Mouse (Mus musculus) left cerebral cortex, adult 2 months (tissue): ENCODE data around the gene Chchd1. TPM values are rescaled to one million over a fixed set of nuclear protein-coding genes. Genes with fewer than 3 reads are reported as not detected.
"Not testable (repeated sequence)": the region's sequence is repeated elsewhere in the genome, so short reads cannot be mapped to it uniquely, and the experiment has no call there.

Experiments used
- DNase-seq, 2 experiments: peaks; one replicate each; pipeline ENCODE4 v3.0.0; 2021 to 2022; ENCODE audit warnings: low spot score in 2 of 2, mixed read lengths in 1 of 2; ENCODE audit errors: extremely low spot score in 1 of 2
- H3K27ac ChIP-seq: fragments of 200-600 bp; 2 replicates; pipeline ENCODE4 v1.8.1; 2022
- H3K4me3 ChIP-seq: fragments of 200-600 bp; 2 replicates; pipeline ENCODE4 v1.8.1; 2022
- CTCF ChIP-seq: fragments of 200-600 bp; IDR thresholded peaks from 2 replicates; pipeline ENCODE4 v1.8.1; 2022; ENCODE audit warnings: antibody characterized with exemption, mild to moderate bottlenecking, moderate library complexity
- intact Hi-C: fragments of 180-260 bp; cut with DNase I; formaldehyde crosslinking; loops from one replicate; pipeline ENCODE4 v1.15.1; 2025
- total RNA-seq, 2 experiments: library from RNA; stranded (reverse); gene quantifications; 2 replicates each; pipeline ENCODE4 v1.2.3; 2021

Gene Chchd1
- total RNA-seq, 2 experiments from 2014 or later: 47.3 to 48.1 TPM

DNA sequence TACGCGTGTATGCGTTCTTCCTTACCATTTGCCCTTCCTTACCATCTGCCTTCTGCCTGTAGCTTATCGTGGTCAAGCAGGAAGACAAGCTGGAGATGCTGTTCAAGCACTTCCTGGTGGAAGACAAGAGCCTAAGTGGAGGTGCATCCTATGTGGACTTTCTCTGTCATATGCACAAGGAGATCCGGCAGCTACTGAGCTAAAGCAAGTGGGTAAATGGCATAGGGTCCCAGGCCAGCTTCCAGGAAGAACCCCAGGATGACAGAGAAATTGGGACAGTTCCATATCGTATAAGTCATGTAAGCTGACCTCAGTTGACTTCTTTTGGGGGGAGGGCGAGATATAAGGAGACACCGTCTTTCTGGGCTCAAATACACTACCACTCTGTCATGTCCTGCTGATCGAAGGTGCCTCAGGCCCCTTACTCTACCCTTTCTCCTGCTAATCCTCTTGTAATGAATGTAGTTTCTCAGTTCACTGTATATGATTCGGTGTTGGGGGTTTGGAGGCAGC lies 9.2 kb upstream of the Chchd1 start:
- Histone ChIP-seq H3K27ac (peak overlapping the region; percentile 99; the same call in 1 of the 2 replicates), H3K4me3 (no peak overlapping the region)
- no peak for TF ChIP-seq CTCF
- intact Hi-C loops: no loop called here
- DNase-seq: no peak

DNA sequence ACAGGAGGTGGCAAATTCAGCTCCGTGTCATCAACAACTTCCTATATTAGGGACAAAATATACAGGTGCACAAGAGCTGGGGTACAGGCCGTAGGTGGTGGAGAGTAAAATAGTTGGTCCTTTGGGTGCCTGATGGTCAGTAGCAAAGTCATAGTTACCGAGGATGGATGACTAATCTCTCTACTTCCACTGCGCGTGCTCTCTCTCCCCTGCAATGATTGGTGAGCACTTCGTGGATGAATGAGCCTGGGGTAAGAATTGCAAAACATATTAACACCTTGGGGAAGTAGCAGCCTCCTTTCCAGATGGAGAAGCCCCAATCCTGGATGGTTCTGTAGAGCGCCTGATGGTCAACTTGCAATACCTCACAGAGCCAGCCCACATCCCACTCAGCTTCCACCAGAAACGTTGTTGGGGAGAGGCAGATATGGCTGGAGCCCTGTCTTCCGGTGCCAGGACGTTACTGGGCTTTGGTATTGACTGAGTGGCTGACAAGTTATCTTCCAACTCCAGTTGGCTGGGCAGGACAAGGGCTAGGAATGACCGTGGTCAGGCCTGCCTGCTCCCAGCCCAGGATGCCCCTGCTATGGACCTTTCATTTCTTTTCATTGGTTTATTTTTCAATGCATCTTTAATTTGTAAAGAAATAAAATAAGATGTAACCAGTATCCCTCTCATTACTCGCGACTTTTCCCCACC lies 8.5 kb upstream of the Chchd1 start:
- Histone ChIP-seq H3K27ac (peak overlapping the region; percentile 99), H3K4me3 (peak overlapping the region; percentile 99)
- no peak for DNase-seq
- intact Hi-C loops: no loop called here
- TF ChIP-seq CTCF: no peak

DNA sequence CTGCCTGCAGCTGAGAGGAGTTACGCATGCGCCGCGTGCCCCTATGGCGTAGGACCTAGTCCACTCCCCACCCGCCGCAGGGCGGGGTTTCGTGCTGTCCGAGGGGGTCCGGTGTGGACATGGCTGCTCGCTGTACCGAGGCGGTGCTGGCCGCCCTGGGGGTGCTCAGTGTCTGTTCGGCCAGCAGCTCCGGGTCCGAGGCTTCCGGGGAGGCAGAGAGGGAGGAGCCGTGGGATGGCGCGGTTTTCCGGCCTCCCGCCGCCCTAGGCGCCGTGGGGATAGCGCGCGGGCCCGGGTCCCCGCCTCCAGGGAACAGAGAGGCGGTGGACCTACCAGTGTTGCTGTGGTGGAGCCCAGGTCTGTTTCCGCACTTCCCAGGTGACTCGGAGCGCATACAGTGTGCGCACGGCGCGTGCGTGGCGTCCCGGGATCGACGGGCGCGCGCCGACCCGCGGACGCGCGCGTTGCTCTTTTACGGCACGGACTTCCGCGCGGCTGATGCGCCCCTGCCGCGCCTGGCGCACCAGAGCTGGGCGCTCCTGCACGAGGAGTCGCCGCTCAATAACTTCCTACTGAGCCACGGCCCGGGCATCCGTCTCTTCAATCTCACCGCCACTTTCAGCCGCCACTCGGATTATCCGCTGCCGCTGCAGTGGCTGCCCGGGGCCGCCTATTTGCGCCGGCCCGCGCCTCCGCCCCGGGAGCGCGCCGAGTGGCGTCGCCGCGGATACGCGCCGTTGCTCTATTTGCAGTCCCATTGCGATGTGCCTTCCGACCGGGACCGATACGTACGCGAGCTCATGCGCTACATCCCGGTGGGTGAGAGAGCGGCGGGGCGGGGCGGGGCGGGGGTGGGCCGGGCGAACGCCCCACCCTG lies 7.7 kb upstream of the Chchd1 start, which contains the start of gene Fut11:
TSS of gene Fut11 (plus strand) at position 85 of the 877 bp plus-strand sequence.
- peak; percentile 81 to 84 for DNase-seq
- peak within 1 kb of the TSS; percentile 99 for H3K27ac ChIP-seq
- no peak for TF ChIP-seq CTCF
- intact Hi-C loops: no loop called here
- H3K4me3 ChIP-seq: peak within 1 kb of the TSS; percentile 99

DNA sequence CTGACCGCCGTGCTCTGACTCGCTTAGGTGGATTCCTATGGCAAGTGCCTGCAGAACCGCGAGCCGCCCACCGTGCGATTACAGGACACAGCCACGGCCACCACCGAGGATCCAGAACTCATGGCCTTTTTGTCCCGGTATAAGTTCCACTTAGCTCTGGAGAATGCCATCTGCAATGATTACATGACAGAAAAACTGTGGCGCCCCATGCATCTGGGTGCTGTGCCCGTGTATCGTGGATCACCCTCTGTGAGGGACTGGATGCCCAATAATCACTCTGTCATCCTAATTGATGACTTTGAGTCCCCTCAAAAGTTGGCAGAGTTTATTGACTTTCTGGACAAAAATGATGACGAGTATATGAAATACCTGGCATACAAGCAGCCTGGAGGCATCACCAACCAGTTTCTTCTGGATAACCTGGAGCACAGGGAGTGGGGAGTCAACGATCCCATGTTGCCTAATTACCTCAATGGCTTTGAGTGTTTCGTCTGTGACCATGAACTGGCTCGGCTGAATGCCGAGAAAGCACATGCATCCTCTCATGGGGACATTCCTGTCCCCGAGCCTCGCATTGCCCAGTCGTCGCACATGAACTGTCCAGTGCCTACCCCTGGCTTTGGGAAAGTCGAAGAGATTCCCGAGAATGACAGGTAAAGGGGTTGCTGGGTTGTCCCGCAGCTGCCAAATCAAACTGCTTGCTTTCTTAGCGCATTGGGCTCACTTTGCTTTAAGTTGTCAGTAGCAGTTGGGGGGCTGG lies 6.9 kb upstream of the Chchd1 start:
- intact Hi-C loops: no loop called here
- DNase-seq: no peak
- TF ChIP-seq CTCF: no peak

DNA sequence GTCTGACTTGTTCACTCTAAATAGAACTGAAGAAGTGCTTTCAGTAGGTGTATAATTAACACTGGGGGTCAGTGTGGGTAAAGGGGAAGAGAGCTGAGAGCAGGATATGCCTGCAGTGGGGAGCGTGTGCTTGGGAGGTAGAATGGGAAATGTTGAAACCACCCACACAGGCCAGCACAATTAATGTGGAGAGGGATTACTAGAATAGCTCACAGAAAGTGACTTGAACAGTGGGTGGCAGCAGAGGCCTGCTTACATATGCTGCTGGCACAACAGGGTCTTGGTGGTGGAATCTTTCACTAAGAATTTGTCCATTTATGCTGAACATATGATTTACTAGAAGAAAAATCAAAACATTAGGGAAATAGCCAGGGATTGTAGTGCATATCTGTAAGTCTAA lies 5.8 kb upstream of the Chchd1 start:
- peak; percentile 48 to 55 for DNase-seq
- peak; percentile 57 for TF ChIP-seq CTCF
- H3K4me3 ChIP-seq: peak overlapping the region; percentile 99
- peak overlapping the region; percentile 59 for H3K27ac ChIP-seq
- intact Hi-C loops: no loop called here

More for the DNA sequence above, 6.9 kb upstream of the Chchd1 start:
- Histone ChIP-seq H3K4me3 (peak overlapping the region; percentile 99), H3K27ac (peak overlapping the region; percentile 99)

DNA sequence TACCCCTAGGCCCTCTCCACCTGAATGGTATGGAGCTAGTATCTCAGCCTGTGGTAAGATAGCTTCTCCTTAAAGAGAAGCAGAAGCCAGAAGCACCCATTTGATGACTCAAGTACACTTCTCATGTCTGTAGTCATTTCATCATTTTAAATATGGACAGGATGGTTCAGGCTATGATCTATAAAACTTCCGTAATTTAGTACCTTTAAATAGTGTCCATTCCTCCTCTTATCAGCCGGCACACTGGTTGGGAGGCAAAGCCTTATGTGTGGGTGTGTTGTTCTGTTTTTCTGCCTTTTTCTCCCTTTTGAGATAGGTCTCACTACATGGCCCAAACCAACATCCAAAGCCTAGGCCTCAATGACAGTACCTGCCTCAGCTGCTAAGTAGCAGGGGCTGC lies 4.3 kb upstream of the Chchd1 start:
- TF ChIP-seq CTCF: no peak
- intact Hi-C loops: no loop called here
- H3K4me3 ChIP-seq: peak overlapping the region; percentile 99
- DNase-seq: no peak
- no peak overlapping the region for H3K27ac ChIP-seq

DNA sequence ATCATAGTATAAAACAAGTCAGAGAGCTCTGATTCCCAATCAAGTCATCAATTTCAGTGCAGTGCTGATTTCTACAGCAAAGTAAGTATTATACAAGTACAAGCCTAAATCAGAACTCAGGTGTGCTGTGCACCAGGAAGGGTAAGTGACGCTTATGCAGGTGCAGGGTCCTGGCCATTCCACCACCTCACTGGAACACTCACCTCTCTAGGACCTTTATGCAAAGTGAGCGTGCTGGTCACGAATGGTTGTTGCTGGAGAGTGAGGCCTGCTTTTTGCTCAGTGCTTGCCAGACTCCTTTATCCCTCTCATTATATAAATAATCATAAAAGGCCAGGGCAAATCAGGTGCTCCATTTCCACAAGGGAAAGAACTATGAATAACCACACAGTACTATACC lies 2.4 kb upstream of the Chchd1 start:
- Histone ChIP-seq H3K4me3 (no peak overlapping the region), H3K27ac (no peak overlapping the region)
- DNase-seq: no peak
- TF ChIP-seq CTCF: no peak
- intact Hi-C loops: no loop called here

DNA sequence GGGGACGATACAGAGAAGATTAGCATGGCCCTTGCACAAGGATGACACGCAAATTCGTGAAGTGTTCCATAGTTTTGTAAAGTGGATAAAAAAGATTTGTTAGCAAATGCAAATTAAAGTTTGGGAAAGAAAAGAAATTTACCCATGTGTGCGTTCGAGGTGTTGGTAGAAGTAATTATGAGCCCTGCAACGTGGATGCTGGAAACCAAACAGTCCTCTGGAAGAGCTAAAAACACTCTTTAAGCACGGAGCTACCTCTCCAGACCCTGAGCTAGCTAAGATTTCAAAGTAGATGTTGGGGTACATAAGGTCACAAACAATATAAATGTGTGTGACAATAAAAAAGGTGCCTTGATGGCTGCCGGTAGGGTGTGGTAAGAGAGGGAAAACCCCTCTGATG lies 1.3 kb upstream of the Chchd1 start:
- DNase-seq: no peak
- H3K27ac ChIP-seq: no peak overlapping the region; the same call in 1 of the 2 replicates
- intact Hi-C loops: no loop called here
- H3K4me3 ChIP-seq: peak overlapping the region; percentile 90
- TF ChIP-seq CTCF: no peak

DNA sequence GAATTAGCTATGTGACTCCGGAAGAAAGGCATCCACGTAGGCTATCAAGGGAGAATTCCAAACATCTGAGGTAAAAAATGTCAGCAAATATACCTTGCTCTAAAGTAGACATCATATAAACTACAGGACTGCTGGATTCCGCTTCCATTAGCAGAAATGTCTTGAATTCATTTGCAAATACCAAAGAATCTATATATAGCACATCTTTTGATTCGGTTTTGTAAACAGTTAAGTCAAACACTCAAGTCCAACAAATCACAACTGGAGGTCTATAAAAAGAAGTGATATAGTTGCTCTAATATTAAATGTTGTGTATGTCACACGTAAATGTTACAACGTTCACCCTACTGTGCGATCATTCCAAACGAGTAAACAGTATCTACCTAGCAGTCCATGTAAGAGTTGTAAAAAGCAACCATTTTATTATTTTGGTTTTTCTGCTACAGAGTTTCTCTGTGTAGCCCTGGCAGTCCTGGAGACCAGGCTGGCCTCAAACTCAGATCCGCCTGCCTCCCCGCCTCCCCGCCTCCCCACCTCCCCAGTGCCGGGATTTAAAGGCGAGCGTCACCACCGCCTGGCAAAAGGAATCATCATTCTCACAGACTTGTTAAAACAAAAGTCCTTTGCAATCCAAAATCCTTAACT lies 588 bp upstream of the Chchd1 start:
- intact Hi-C loops: no loop called here
- Histone ChIP-seq H3K27ac (peak overlapping the region; percentile 91), H3K4me3 (peak overlapping the region; percentile 90)
- no peak for DNase-seq
- TF ChIP-seq CTCF: no peak

DNA sequence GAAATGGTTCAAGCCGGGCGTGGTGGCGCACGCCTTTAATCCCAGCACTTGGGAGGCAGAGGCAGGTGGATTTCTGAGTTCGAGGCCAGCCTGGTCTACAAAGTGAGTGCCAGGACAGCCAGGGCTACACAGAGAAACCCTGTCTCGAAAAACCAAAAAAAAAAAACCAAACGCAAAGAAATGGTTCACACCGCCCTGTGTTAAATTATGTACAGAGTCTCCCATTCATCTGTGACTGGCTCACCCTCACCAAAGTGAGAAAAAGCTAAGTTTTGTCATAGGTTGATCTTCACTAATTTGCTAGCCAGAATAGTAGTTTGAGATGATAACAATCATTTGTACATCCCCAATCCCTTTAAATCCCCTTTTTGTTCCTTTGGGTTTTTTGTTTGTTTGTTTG lies 655 bp downstream of the Chchd1 start:
- intact Hi-C loops, DNase-seq: not testable (repeated sequence)
- Histone ChIP-seq H3K4me3 (peak overlapping the region; percentile 90), H3K27ac (peak overlapping the region; percentile 91; the same call in 1 of the 2 replicates)
